Comparison of ENCODE assay signal across 13 mouse cellular contexts in genomic region chr9:40557796-40558195, GRCm38 (mm10).
"Had no signal": no experiment of that assay in that cellular context is flagged by ENCODE, and none has a peak within 500 bp of the region (broad histone marks: within the 10 kb centered on the region; RNA-seq: fewer than 3 reads in every experiment).

No protein-coding gene starts in this region.

- H3K27ac ChIP-seq: limb, embryonic 15.5 days; liver, embryonic 12.5 days; midbrain, embryonic 10.5 days; neural tube, embryonic 15.5 days; stomach, postnatal 0 days had no signal

- DNase-seq: kidney, adult 9 months; kidney, postnatal 14 days; lung, embryonic 14.5 days; lung, postnatal 10 days; lung, postnatal 4 days; midbrain, embryonic 14.5 days; thymus, postnatal 4 days had no signal

- H3K36me3 ChIP-seq: limb, embryonic 15.5 days; liver, embryonic 12.5 days; midbrain, embryonic 10.5 days; neural tube, embryonic 15.5 days had no signal

- H3K27me3 ChIP-seq: limb, embryonic 15.5 days; liver, embryonic 12.5 days; neural tube, embryonic 15.5 days had no signal

- H3K9ac ChIP-seq: limb, embryonic 15.5 days; liver, embryonic 12.5 days; lung, embryonic 14.5 days; neural tube, embryonic 15.5 days had no signal

- H3K9me3 ChIP-seq: limb, embryonic 15.5 days; liver, embryonic 12.5 days; midbrain, embryonic 10.5 days; neural tube, embryonic 15.5 days had no signal

- H3K4me1 ChIP-seq: limb, embryonic 15.5 days; liver, embryonic 12.5 days; midbrain, embryonic 10.5 days; neural tube, embryonic 15.5 days had no signal

- ATAC-seq: liver, embryonic 12.5 days had no signal

- H3K4me2 ChIP-seq: limb, embryonic 15.5 days; liver, embryonic 12.5 days; lung, embryonic 14.5 days; neural tube, embryonic 15.5 days had no signal

- H3K4me3 ChIP-seq: limb, embryonic 15.5 days; liver, embryonic 12.5 days; midbrain, embryonic 10.5 days; myocyte; neural tube, embryonic 15.5 days had no signal
